Mouse (Mus musculus): ENCODE data around the gene Atp6v0e.

- TF ChIP-seq CTCF (IDR thresholded peaks at IDR 0.05; ENCODE audit: extremely low read depth, insufficient read length, insufficient replicate concordance, low read depth, low read length) (no peak), POLR2A (IDR thresholded peaks at IDR 0.05; ENCODE audit: low read depth, low read length) (no peak)
Measured at GRCm38 (mm10) chr17:26675845-26676244, 12.8 kb downstream of the Atp6v0e start.
